Comparison of ENCODE assay signal across 15 mouse cellular contexts in the genomic region with DNA sequence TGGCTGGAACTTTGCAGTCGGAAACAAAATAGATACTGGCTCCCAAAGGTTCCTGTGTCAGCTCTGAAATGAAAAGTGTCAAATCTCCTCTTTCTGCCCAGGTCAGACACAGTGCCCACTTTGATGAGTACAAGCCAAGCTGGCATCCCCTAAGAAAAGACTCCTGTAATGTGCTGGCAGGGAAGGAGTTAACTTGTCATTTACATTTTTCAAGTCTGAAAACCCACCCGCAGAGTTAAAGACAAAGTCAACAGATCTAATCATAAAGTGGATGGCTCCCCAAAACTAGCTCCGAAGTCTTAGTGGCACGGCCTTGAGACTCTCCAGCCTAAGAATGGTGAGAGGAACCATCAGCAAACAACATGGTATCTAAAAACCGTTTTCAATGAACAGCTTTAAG. TPM values are rescaled to one million over a fixed set of nuclear protein-coding genes. Genes with fewer than 3 reads are reported as not detected.
A peak's percentile ranks its signal among the peaks of the same experiment; 100 is the strongest.
DNase-seq lines count a peak whose midpoint lies in the region; ATAC-seq lines count a peak whose summit lies in the region.
"Had no signal": no experiment of that assay in that cellular context is flagged by ENCODE, and none has a peak within 500 bp of the region (broad histone marks: within the 10 kb centered on the region; RNA-seq: fewer than 3 reads in every experiment).

No protein-coding gene starts in this region.

- 4% methylated on average over 5 of the region's 5 CpGs for WGBS in neural tube, embryonic 12.5 days
- 13% methylated on average over 5 of the region's 5 CpGs for WGBS in neural tube, embryonic 15.5 days
- 2% methylated on average over 5 of the region's 5 CpGs for WGBS in limb, embryonic 10.5 days
- WGBS in neural tube, embryonic 14.5 days = 8% methylated on average over 5 of the region's 5 CpGs

- H3K4me1 ChIP-seq in neural tube, embryonic 12.5 days = peaks cover 73% of the 10 kb centered on the region
- peaks cover 56% of the 10 kb centered on the region for H3K4me1 ChIP-seq in neural tube, embryonic 15.5 days
- H3K4me1 ChIP-seq in limb, embryonic 10.5 days = peaks cover 19% of the 10 kb centered on the region
- H3K4me1 ChIP-seq in neural tube, embryonic 14.5 days (ENCODE audit: control insufficient read depth, insufficient read depth, low read length) = peaks cover 20% of the 10 kb centered on the region

- peak overlapping the region; percentile 72 for H3K4me2 ChIP-seq in neural tube, embryonic 12.5 days (replicated peaks)
- H3K4me2 ChIP-seq in neural tube, embryonic 15.5 days = no peak overlapping the region
- H3K4me2 ChIP-seq in neural tube, embryonic 14.5 days (ENCODE audit: low read depth, low read length) = peak overlapping the region; percentile 18; the same call in 1 of the 2 replicates
- H3K4me2 ChIP-seq: embryonic facial prominence, embryonic 12.5 days had no signal

- peak; percentile 32 for DNase-seq in embryo, embryonic 10.5 days (ENCODE audit: low spot score)
- DNase-seq in embryo, embryonic 9.5 days (ENCODE audit: extremely low spot score) = no peak
- peak; percentile 28 for DNase-seq in limb, embryonic 10.5 days (ENCODE audit: low spot score)
- no peak for DNase-seq in lung, adult 18-20 months
- no peak for DNase-seq in heart, postnatal 36 days
- DNase-seq: cerebellum, adult 8-10 months; gastrocnemius, postnatal 14 days; liver, postnatal 0 days; spleen, adult 18-20 months had no signal

- H3K9me3 ChIP-seq in neural tube, embryonic 12.5 days = no peaks in the 10 kb centered on the region
- H3K9me3 ChIP-seq in neural tube, embryonic 15.5 days (replicated peaks) = no peaks in the 10 kb centered on the region
- H3K9me3 ChIP-seq in limb, embryonic 10.5 days (replicated peaks) = no peaks in the 10 kb centered on the region
- no peaks in the 10 kb centered on the region for H3K9me3 ChIP-seq in neural tube, embryonic 14.5 days (ENCODE audit: control insufficient read depth, low read length)
- H3K9me3 ChIP-seq: embryonic facial prominence, embryonic 12.5 days had no signal

- H3K27me3 ChIP-seq in neural tube, embryonic 12.5 days (replicated peaks) = peaks cover 30% of the 10 kb centered on the region
- H3K27me3 ChIP-seq in neural tube, embryonic 15.5 days (replicated peaks) = peaks cover 19% of the 10 kb centered on the region
- peaks cover 100% of the 10 kb centered on the region for H3K27me3 ChIP-seq in limb, embryonic 10.5 days (ENCODE audit: low read depth, poor library complexity, severe bottlenecking)
- no peaks in the 10 kb centered on the region for H3K27me3 ChIP-seq in neural tube, embryonic 14.5 days (ENCODE audit: control insufficient read depth, insufficient read depth, low read length)

- H3K27ac ChIP-seq in neural tube, embryonic 12.5 days = no peak overlapping the region
- no peak overlapping the region for H3K27ac ChIP-seq in neural tube, embryonic 15.5 days (replicated peaks)
- no peak overlapping the region for H3K27ac ChIP-seq in limb, embryonic 10.5 days
- H3K27ac ChIP-seq in neural tube, embryonic 14.5 days (ENCODE audit: low read depth, low read length) = no peak overlapping the region
- H3K27ac ChIP-seq: embryonic facial prominence, embryonic 12.5 days had no signal

- no peak overlapping the region for H3K4me3 ChIP-seq in neural tube, embryonic 12.5 days
- no peak overlapping the region for H3K4me3 ChIP-seq in neural tube, embryonic 15.5 days (replicated peaks)
- H3K4me3 ChIP-seq in limb, embryonic 10.5 days = no peak overlapping the region
- no peak overlapping the region for H3K4me3 ChIP-seq in neural tube, embryonic 14.5 days (ENCODE audit: low read depth, low read length)
- H3K4me3 ChIP-seq: embryonic facial prominence, embryonic 12.5 days had no signal

- ATAC-seq in neural tube, embryonic 12.5 days (ENCODE audit: low FRiP score, low read depth) = no peak
- ATAC-seq in neural tube, embryonic 15.5 days (ENCODE audit: low FRiP score) = no peak
- ATAC-seq in neural tube, embryonic 14.5 days (ENCODE audit: low read depth) = no peak
- ATAC-seq: inflammation-experienced regulatory T-cells, adult 6 months; liver, postnatal 0 days had no signal

- H3K36me3 ChIP-seq in neural tube, embryonic 12.5 days = no peaks in the 10 kb centered on the region
- no peaks in the 10 kb centered on the region for H3K36me3 ChIP-seq in neural tube, embryonic 15.5 days
- no peaks in the 10 kb centered on the region for H3K36me3 ChIP-seq in limb, embryonic 10.5 days
- no peaks in the 10 kb centered on the region for H3K36me3 ChIP-seq in neural tube, embryonic 14.5 days (ENCODE audit: control insufficient read depth, insufficient read depth, low read length)
- H3K36me3 ChIP-seq: embryonic facial prominence, embryonic 12.5 days had no signal

- no peak overlapping the region for H3K9ac ChIP-seq in neural tube, embryonic 12.5 days
- H3K9ac ChIP-seq in neural tube, embryonic 15.5 days (replicated peaks) = no peak overlapping the region
- no peak overlapping the region for H3K9ac ChIP-seq in neural tube, embryonic 14.5 days (replicated peaks; ENCODE audit: low read depth, low read length)
- H3K9ac ChIP-seq: embryonic facial prominence, embryonic 12.5 days; liver, postnatal 0 days had no signal

- intact Hi-C loops in heart, postnatal 36 days (cut with DNase I) = no loop called here

RNA-seq across cellular contexts. Expression of gene Pou3f3, which starts 11.6 kb away (rescaled TPM):
- polyA plus RNA-seq in neural tube, embryonic 12.5 days (2016; fragmentation: Nextera tagmentation; extraction: Ambion mirVana) = 17.2 and 17.8 TPM in 2 replicates
- polyA plus RNA-seq in neural tube, embryonic 15.5 days (2015; fragmentation: Nextera tagmentation; extraction: Ambion mirVana) = 6.9 and 9.5 TPM in 2 replicates
- 0.11 TPM in 1 of 2 replicates, not detected in the other for polyA plus RNA-seq in limb, embryonic 10.5 days (2016; fragmentation: Nextera tagmentation; extraction: Ambion mirVana)
- polyA plus RNA-seq in neural tube, embryonic 14.5 days (2014; fragmentation: Nextera tagmentation; extraction: Ambion mirVana) = 10.4 and 11.0 TPM in 2 replicates
- not detected for total RNA-seq in heart, postnatal 36 days (2021)
- total RNA-seq: gastrocnemius, postnatal 14 days had no signal
- polyA plus RNA-seq: heart, embryonic 14.5 days; inflammation-experienced regulatory T-cells, adult 6 months; liver, postnatal 0 days had no signal

Comparison
In these comparisons a context has a peak if more than half of its experiments do, and no peak if none do; other contexts are left out.
1. DNase-seq: peak in embryo, embryonic 10.5 days (single experiment) and limb, embryonic 10.5 days (single experiment); none in embryo, embryonic 9.5 days (single experiment), lung, adult 18-20 months (0 of 2) and heart, postnatal 36 days (0 of 2).